Mouse (Mus musculus): ENCODE measurements around the gene Pdgfra.
A peak's percentile ranks its signal among the peaks of the same experiment; 100 is the strongest.

GRCm38 (mm10) chr5:75143092-75143491, 9.0 kb upstream of the Pdgfra start:
- peak; percentile 82 for TF ChIP-seq CTCF (IDR thresholded peaks at IDR 0.05; ENCODE audit: low read depth)
- no peak for TF ChIP-seq EP300 (optimal IDR thresholded peaks at IDR 0.05)
